Mouse (Mus musculus) hindbrain, embryonic 12.5 days (tissue): ENCODE measurements around the gene Egfem1. TPM values are rescaled to one million over a fixed set of nuclear protein-coding genes. Genes with fewer than 3 reads are reported as not detected.

Experiments
- ATAC-seq: fragments of 200-750 bp; cut with Nextera tagmentation; 2 replicates; pipeline ENCODE4 v1.8.0; 2017; ENCODE audit warnings: moderate TSS enrichment; ENCODE audit not compliant: low FRiP score
- H3K27ac ChIP-seq: fragments of 300-500 bp; sonication (generic); 2 replicates; pipeline ENCODE4 v1.5.1; 2016; ENCODE audit warnings: mild to moderate bottlenecking
- H3K27me3 ChIP-seq: fragments of 300-500 bp; sonication (generic); 2 replicates; pipeline ENCODE4 v1.6.1; 2016; ENCODE audit warnings: mild to moderate bottlenecking
- H3K36me3 ChIP-seq: fragments of 300-500 bp; sonication (generic); 2 replicates; pipeline ENCODE4 v1.6.1; 2016; ENCODE audit warnings: mild to moderate bottlenecking
- H3K4me1 ChIP-seq: fragments of 300-500 bp; sonication (generic); 2 replicates; pipeline ENCODE4 v1.6.1; 2016
- H3K4me2 ChIP-seq: fragments of 300-500 bp; sonication (generic); replicated peaks from 2 replicates; pipeline ENCODE4 v1.6.1; 2016; ENCODE audit warnings: mild to moderate bottlenecking
- H3K4me3 ChIP-seq: fragments of 300-500 bp; sonication (generic); 2 replicates; pipeline ENCODE4 v1.5.1; 2016; ENCODE audit warnings: mild to moderate bottlenecking
- H3K9ac ChIP-seq: fragments of 300-500 bp; sonication (generic); 2 replicates; pipeline ENCODE4 v1.6.1; 2016; ENCODE audit warnings: mild to moderate bottlenecking, moderate library complexity
- H3K9me3 ChIP-seq: fragments of 300-500 bp; sonication (generic); replicated peaks from 2 replicates; pipeline ENCODE4 v1.6.1; 2016; ENCODE audit warnings: mild to moderate bottlenecking
- WGBS: fragments of 180-500 bp; shearing (Covaris S2); methylation state at CpG from one replicate; pipeline ENCODE4 v1.1.7; 2016; 5-methylcytosine and 5-hydroxymethylcytosine counted together
- polyA plus RNA-seq: library from polyadenylated mRNA; unstranded; fragments of >200 nt; fragmentation: Nextera tagmentation; extraction: Ambion mirVana; gene quantifications from 2 replicates; pipeline ENCODE4 v1.2.1, GENCODE M21; 2016

The Egfem1 gene
- polyA plus RNA-seq, 1 experiment from 2014 or later = 5.1 TPM

DNA sequence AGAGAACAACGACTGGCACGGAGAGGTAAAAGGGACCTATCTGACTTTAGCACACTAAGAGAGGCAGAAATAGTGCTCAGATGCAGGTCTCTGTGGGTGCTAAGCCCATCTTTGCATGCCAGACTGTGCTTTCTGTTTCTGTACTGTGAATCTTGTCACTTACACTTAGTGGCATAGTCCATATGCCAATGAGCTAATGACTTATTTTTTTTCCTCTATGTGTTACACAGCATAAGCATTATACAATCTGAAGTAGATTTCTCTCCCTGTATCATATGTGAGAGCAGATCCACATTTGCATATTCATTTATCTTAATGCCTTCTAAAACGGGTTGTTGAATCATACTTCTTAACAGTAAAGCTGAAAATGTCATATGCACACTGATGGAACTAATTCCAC, 317.2 kb downstream of the Egfem1 start:
- WGBS = 90% methylated on average over 3 of the region's 3 CpGs
- H3K4me2 ChIP-seq = no peak overlapping the region
- no peaks in the 10 kb centered on the region for H3K36me3 ChIP-seq
- no peaks in the 10 kb centered on the region for H3K9me3 ChIP-seq
- no peak overlapping the region for H3K27ac ChIP-seq
- H3K4me1 ChIP-seq = no peaks in the 10 kb centered on the region
- H3K4me3 ChIP-seq = no peak overlapping the region
- no peak for ATAC-seq
- no peak overlapping the region for H3K9ac ChIP-seq
- no peaks in the 10 kb centered on the region for H3K27me3 ChIP-seq

DNA sequence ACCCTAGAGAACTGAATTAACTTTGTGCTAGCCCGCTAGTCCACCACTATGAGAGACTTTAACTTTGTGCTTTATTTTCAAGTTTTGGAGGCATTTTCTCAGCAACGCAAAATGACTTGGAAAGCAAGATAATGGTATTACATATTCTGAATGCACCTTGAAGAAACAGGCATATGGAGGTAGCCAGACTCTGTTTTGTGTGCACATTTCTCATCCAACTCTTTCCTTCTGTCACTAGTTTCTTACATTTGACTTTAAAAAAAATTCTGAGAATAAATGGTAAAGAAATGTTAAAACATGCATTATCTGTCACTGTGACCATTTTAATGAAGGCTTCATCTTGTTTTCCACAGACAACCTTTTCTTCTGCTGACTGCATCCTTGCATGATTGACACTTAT, 339.8 kb downstream of the Egfem1 start:
- WGBS = 92% methylated on average over 2 of the region's 2 CpGs
- no peak for ATAC-seq
- no peak overlapping the region for H3K4me3 ChIP-seq

GRCm38 (mm10) chr3:29432109-29433091, 350.6 kb downstream of the Egfem1 start:
- WGBS = 43% methylated on average over 10 of the region's 10 CpGs
- Histone ChIP-seq H3K9me3 (no peaks in the 10 kb centered on the region), H3K4me2 (peak overlapping the region; percentile 6; the same call in 1 of the 2 replicates), H3K9ac (no peak overlapping the region), H3K27me3 (no peaks in the 10 kb centered on the region), H3K4me3 (no peak overlapping the region), H3K36me3 (no peaks in the 10 kb centered on the region), H3K27ac (0 out of 2 replicates have a peak overlapping the region, but pooled peaks have one; percentile 23), H3K4me1 (peaks cover 9% of the 10 kb centered on the region)
- ATAC-seq = peak; percentile 89

More for the DNA sequence above, 339.8 kb downstream of the Egfem1 start:
- H3K36me3 ChIP-seq = no peaks in the 10 kb centered on the region
- no peak overlapping the region for H3K27ac ChIP-seq
- no peak overlapping the region for H3K4me2 ChIP-seq
- no peak overlapping the region for H3K9ac ChIP-seq
- no peaks in the 10 kb centered on the region for H3K9me3 ChIP-seq
- H3K4me1 ChIP-seq = no peaks in the 10 kb centered on the region
- no peaks in the 10 kb centered on the region for H3K27me3 ChIP-seq

- Histone ChIP-seq H3K9me3 (no peaks in the 10 kb centered on the region), H3K9ac (no peak overlapping the region), H3K4me1 (no peaks in the 10 kb centered on the region), H3K4me3 (no peak overlapping the region), H3K27ac (no peak overlapping the region), H3K4me2 (no peak overlapping the region), H3K27me3 (no peaks in the 10 kb centered on the region), H3K36me3 (no peaks in the 10 kb centered on the region)
- 93% methylated on average over 6 of the region's 6 CpGs for WGBS
- ATAC-seq = no peak
These were observed 361.2 kb downstream of the Egfem1 start for GRCm38 (mm10) chr3:29443024-29443423.

DNA sequence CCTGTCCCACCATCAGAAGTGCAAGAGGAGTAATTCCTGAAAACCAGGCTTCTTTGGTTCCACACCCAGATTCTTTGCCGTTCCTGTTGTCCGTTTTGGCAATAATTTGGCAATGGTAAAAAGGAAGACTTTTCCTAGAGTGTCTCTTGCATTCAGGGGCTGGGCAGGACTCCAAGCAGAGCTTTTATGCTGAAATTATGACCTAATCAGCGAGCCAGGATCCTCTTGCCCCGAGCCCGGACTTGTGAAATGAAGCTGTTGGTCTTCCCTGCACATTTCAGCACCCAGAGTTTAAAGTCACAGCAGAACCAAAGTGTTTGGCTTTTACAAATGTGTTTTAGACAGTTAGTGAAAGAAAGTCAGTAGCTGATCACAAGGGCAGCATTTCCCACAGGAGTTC, 362.8 kb downstream of the Egfem1 start:
- 69% methylated on average over 5 of the region's 5 CpGs for WGBS
- no peaks in the 10 kb centered on the region for H3K36me3 ChIP-seq
- no peak overlapping the region for H3K27ac ChIP-seq
- H3K4me2 ChIP-seq = no peak overlapping the region
- H3K27me3 ChIP-seq = no peaks in the 10 kb centered on the region
- H3K4me1 ChIP-seq = peaks cover 4% of the 10 kb centered on the region; the same call in 1 of the 2 replicates
- no peak overlapping the region for H3K4me3 ChIP-seq
- no peak overlapping the region for H3K9ac ChIP-seq
- no peaks in the 10 kb centered on the region for H3K9me3 ChIP-seq
- ATAC-seq = no peak

GRCm38 (mm10) chr3:29446081-29446480, 364.3 kb downstream of the Egfem1 start:
- Histone ChIP-seq H3K4me2 (no peak overlapping the region), H3K27me3 (no peaks in the 10 kb centered on the region), H3K4me3 (no peak overlapping the region), H3K9ac (no peak overlapping the region), H3K9me3 (no peaks in the 10 kb centered on the region), H3K4me1 (peaks cover 4% of the 10 kb centered on the region; the same call in 1 of the 2 replicates), H3K27ac (no peak overlapping the region), H3K36me3 (no peaks in the 10 kb centered on the region)
- WGBS = 80% methylated on average over 3 of the region's 3 CpGs
- no peak for ATAC-seq

DNA sequence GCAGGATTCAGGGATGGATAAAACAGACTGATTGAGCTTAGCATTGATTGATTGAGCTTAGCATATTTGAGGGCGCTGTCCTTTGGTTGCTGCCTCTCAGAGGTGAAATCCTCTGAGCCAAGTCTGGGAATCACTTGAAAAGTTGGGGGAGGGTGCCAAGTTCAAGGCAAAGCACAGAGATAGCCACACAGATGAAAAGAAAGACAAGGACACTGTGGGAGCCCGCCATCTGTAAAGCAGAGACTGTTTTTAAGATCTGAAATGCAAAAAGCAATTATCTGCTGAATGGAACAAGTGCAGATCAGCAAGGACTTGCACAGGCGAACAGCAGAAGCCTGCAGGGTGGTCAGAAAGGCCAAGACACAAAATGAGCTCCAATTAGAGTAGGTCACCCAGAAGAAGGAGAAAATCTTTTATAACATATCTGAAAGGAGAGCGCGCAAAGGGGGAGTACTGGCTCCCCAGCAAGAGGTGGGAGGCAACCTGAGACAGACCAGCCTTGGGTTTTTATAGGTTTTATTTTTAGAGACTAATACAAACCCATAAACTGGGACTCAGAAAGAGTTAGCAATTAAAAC, 367.1 kb downstream of the Egfem1 start:
- peaks cover 4% of the 10 kb centered on the region; the same call in 1 of the 2 replicates for H3K4me1 ChIP-seq
- no peaks in the 10 kb centered on the region for H3K27me3 ChIP-seq
- H3K9me3 ChIP-seq = no peaks in the 10 kb centered on the region
- no peak overlapping the region for H3K27ac ChIP-seq
- ATAC-seq = no peak
- H3K36me3 ChIP-seq = no peaks in the 10 kb centered on the region
- no peak overlapping the region for H3K4me2 ChIP-seq
- no peak overlapping the region for H3K9ac ChIP-seq
- no peak overlapping the region for H3K4me3 ChIP-seq
- WGBS = 53% methylated on average over 5 of the region's 5 CpGs

GRCm38 (mm10) chr3:29498211-29498610, 416.4 kb downstream of the Egfem1 start:
- Histone ChIP-seq H3K27me3 (no peaks in the 10 kb centered on the region), H3K9ac (no peak overlapping the region), H3K27ac (no peak overlapping the region), H3K9me3 (no peaks in the 10 kb centered on the region), H3K4me2 (no peak overlapping the region), H3K4me3 (no peak overlapping the region), H3K36me3 (no peaks in the 10 kb centered on the region), H3K4me1 (no peaks in the 10 kb centered on the region)
- no peak for ATAC-seq
- WGBS = 81% methylated on average over 2 of the region's 2 CpGs

DNA sequence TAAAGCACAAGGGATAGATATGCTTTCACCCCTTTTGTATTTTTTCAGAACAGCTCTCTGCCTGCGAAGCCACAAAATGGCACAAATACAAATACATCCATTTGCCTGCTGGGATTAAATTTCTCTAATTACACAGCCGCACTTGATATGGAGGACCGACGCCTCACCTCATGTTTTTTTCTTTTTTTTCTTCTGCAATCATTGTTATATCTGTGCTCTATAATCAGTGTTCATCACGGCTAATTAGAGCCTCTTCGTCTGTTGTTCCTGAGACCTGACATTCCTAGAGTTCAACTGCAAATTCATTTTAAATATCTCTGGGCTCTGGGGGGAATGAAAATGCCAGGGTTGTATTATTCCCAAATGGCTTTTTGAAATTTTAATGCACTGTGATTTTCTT, 417.4 kb downstream of the Egfem1 start:
- Histone ChIP-seq H3K4me2 (no peak overlapping the region), H3K4me3 (no peak overlapping the region), H3K4me1 (no peaks in the 10 kb centered on the region), H3K27me3 (no peaks in the 10 kb centered on the region), H3K27ac (no peak overlapping the region), H3K9ac (no peak overlapping the region), H3K9me3 (no peaks in the 10 kb centered on the region), H3K36me3 (no peaks in the 10 kb centered on the region)
- no peak for ATAC-seq
- WGBS = 65% methylated on average over 6 of the region's 6 CpGs

DNA sequence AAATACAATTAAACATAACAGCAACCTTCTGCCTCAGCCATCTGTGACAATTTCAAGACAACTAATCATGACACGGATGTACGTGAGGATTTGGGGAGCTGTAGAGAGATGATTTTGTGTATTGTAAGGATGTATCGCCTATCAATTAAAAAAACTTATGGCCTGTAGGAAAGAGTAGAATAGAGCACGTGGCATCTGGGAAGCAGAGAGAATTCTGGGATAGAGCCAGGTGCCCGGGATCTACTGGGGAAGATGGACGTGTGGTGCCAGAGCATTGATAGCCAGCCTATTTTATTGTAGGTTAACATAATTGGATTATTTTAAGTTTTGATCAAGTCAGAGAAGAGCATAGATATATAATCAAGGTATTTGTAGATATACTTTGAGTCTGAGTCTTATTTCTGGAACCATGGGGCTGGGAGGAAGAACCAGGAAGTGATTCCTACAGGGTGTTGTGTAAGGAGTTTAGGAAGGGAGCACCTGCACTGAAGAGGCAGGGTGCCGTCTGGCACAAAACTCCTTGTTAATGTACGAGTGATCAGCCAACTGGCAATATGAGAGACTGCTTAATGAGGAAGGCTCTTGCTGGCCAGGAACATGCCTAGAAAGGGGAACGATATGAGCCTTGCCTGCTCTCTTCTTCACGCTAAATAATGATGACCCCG, 443.6 kb downstream of the Egfem1 start:
- H3K27me3 ChIP-seq = no peaks in the 10 kb centered on the region

DNA sequence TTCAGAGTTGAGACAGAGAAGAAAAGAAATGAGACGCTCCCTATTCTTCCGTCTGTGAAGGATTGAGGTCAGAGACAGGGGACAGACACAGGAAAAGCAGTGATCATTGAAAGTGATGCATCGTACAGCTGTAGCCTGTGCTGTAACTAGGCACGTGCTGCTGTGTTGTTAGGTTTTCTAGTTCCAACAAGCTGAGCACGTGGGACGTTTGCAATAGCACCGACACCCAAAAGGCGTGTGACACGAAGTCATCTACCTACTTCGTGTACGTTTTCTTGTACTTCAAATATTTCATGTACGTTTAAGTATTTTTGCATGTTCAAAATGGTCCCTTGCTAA, 444.1 kb downstream of the Egfem1 start:
- Histone ChIP-seq H3K4me1 (no peaks in the 10 kb centered on the region), H3K4me2 (no peak overlapping the region), H3K27ac (no peak overlapping the region), H3K9ac (no peak overlapping the region), H3K4me3 (no peak overlapping the region), H3K27me3 (no peaks in the 10 kb centered on the region), H3K36me3 (no peaks in the 10 kb centered on the region), H3K9me3 (no peaks in the 10 kb centered on the region)
- WGBS = 77% methylated on average over 12 of the region's 12 CpGs
- no peak for ATAC-seq

More for the DNA sequence above, 443.6 kb downstream of the Egfem1 start:
- 74% methylated on average over 11 of the region's 11 CpGs for WGBS
- Histone ChIP-seq H3K36me3 (no peaks in the 10 kb centered on the region), H3K9me3 (no peaks in the 10 kb centered on the region), H3K9ac (no peak overlapping the region), H3K4me2 (no peak overlapping the region), H3K27ac (no peak overlapping the region), H3K4me3 (no peak overlapping the region), H3K4me1 (no peaks in the 10 kb centered on the region)
- ATAC-seq = no peak

- no peak overlapping the region for H3K27ac ChIP-seq
- no peaks in the 10 kb centered on the region for H3K36me3 ChIP-seq
- no peaks in the 10 kb centered on the region for H3K27me3 ChIP-seq
- H3K9me3 ChIP-seq = no peaks in the 10 kb centered on the region
- no peak overlapping the region for H3K9ac ChIP-seq
- no peak overlapping the region for H3K4me3 ChIP-seq
- H3K4me1 ChIP-seq = no peaks in the 10 kb centered on the region; the same call in 1 of the 2 replicates
- ATAC-seq = no peak
- H3K4me2 ChIP-seq = no peak overlapping the region
- WGBS = 86% methylated on average over 2 of the region's 2 CpGs
These were observed 457.4 kb downstream of the Egfem1 start for GRCm38 (mm10) chr3:29539211-29539610.
